Mouse (Mus musculus) CH12.LX (cell line): ENCODE data around the gene Mast3. TPM values are rescaled to one million over a fixed set of nuclear protein-coding genes. Genes with fewer than 3 reads are reported as not detected.

Experiments
- DNase-seq: peaks from one replicate; pipeline ENCODE4 v3.0.0-alpha.2; 2013; ENCODE audit errors: extremely low read depth
- H3K27ac ChIP-seq: 2 replicates; pipeline ENCODE4 v1.5.1; 2012; ENCODE audit warnings: low read depth, mild to moderate bottlenecking, control low read depth, moderate library complexity; ENCODE audit not compliant: insufficient read depth
- H3K27me3 ChIP-seq: replicated peaks from 2 replicates; pipeline ENCODE3; 2012; ENCODE audit warnings: inconsistent platforms
- H3K36me3 ChIP-seq, 2 experiments: replicated peaks in 1 of 2; 2 replicates each; pipeline versions ENCODE3 to v1.6.1; 2012; ENCODE audit warnings: inconsistent platforms in 1 of 2, low read length in 1 of 2, mild to moderate bottlenecking in 1 of 2, mixed read lengths in 1 of 2, moderate library complexity in 1 of 2; ENCODE audit not compliant: control insufficient read depth in 1 of 2, insufficient read depth in 1 of 2
- H3K4me1 ChIP-seq, 2 experiments: 2 replicates each; pipeline ENCODE4 v1.6.1; 2012; ENCODE audit warnings: inconsistent platforms in 1 of 2, moderate library complexity in 1 of 2; ENCODE audit not compliant: insufficient read depth in 2 of 2, control insufficient read depth in 1 of 2
- H3K4me2 ChIP-seq: 2 replicates; pipeline ENCODE4 v1.6.1; 2012; ENCODE audit warnings: low read depth, mild to moderate bottlenecking, control low read depth; ENCODE audit not compliant: poor library complexity, insufficient read depth, severe bottlenecking
- H3K4me3 ChIP-seq, 3 experiments: fragments of 150-350 bp in 1 of 3; sonication (generic) in 1 of 3; replicated peaks in 1 of 3; 2 replicates each; pipeline versions ENCODE3 to v1.5.1; 2011 to 2012; ENCODE audit warnings: low read depth in 2 of 3, low read length in 2 of 3, mild to moderate bottlenecking in 2 of 3, moderate library complexity in 2 of 3, control low read depth in 1 of 3, improper control_type of control experiment in 1 of 3, inconsistent platforms in 1 of 3, mixed read lengths in 1 of 3; ENCODE audit not compliant: poor library complexity in 1 of 3
- H3K79me2 ChIP-seq: replicated peaks from 2 replicates; pipeline ENCODE4 v1.6.1; 2012; ENCODE audit warnings: mild to moderate bottlenecking, moderate library complexity; ENCODE audit not compliant: control insufficient read depth, poor library complexity, insufficient read depth, severe bottlenecking; ENCODE audit errors: extremely low read depth
- H3K9ac ChIP-seq: 2 replicates; pipeline ENCODE4 v1.6.1; 2012; ENCODE audit warnings: low read depth, mild to moderate bottlenecking, control low read depth, moderate library complexity; ENCODE audit not compliant: insufficient read depth
- H3K9me3 ChIP-seq: replicated peaks from 2 replicates; pipeline ENCODE3; 2012; ENCODE audit warnings: low read length, inconsistent platforms, mixed read lengths
- CHD1 ChIP-seq: IDR thresholded peaks from 2 replicates; pipeline ENCODE4 v1.6.1; 2012; ENCODE audit warnings: low read depth, low read length, improper control_type of control experiment, inconsistent platforms
- CTCF ChIP-seq, 2 experiments: IDR thresholded peaks in 1 of 2; conservative IDR thresholded peaks in 1 of 2; 2 replicates each; pipeline ENCODE4 v1.5.1; 2011 to 2012; ENCODE audit warnings: low read depth in 2 of 2, low read length in 2 of 2, improper control_type of control experiment in 1 of 2, inconsistent platforms in 1 of 2, mild to moderate bottlenecking in 1 of 2, moderate library complexity in 1 of 2
- E2F4 ChIP-seq: IDR thresholded peaks from 2 replicates; pipeline ENCODE4 v1.6.1; 2011; ENCODE audit warnings: low read depth, low read length, improper control_type of control experiment; ENCODE audit not compliant: insufficient replicate concordance
- ETS1 ChIP-seq: conservative IDR thresholded peaks from 2 replicates; pipeline ENCODE4 v1.6.1; 2012; ENCODE audit warnings: low read depth, mild to moderate bottlenecking, inconsistent platforms, low read length, improper control_type of control experiment, moderate library complexity
- IRF4 ChIP-seq: IDR thresholded peaks from 2 replicates; pipeline ENCODE4 v1.6.1; 2014; ENCODE audit warnings: low read depth, mild to moderate bottlenecking, inconsistent platforms, low read length, improper control_type of control experiment
- JUN ChIP-seq: IDR thresholded peaks from 2 replicates; pipeline ENCODE4 v1.6.1; 2011; ENCODE audit warnings: low read depth, mild to moderate bottlenecking, low read length, improper control_type of control experiment, moderate library complexity; ENCODE audit not compliant: insufficient read depth
- JUND ChIP-seq: conservative IDR thresholded peaks from 2 replicates; pipeline ENCODE4 v1.6.1; 2011; ENCODE audit warnings: low read depth, low read length, improper control_type of control experiment
- KAT2A ChIP-seq: IDR thresholded peaks from 2 replicates; pipeline ENCODE4 v1.6.1; 2012; ENCODE audit warnings: low read length, improper control_type of control experiment, inconsistent platforms; ENCODE audit not compliant: insufficient replicate concordance
- MAX ChIP-seq: IDR thresholded peaks from 2 replicates; pipeline ENCODE4 v1.6.1; 2011; ENCODE audit warnings: low read length, improper control_type of control experiment
- MEF2A ChIP-seq: IDR thresholded peaks from 2 replicates; pipeline ENCODE4 v1.6.1; 2014; ENCODE audit warnings: low read depth, mild to moderate bottlenecking, inconsistent platforms, low read length, improper control_type of control experiment, borderline replicate concordance
- MXI1 ChIP-seq: IDR thresholded peaks from 2 replicates; pipeline ENCODE4 v1.6.1; 2011; ENCODE audit warnings: mild to moderate bottlenecking, low read depth, low read length, improper control_type of control experiment
- MYC ChIP-seq: IDR thresholded peaks from 2 replicates; pipeline ENCODE4 v1.6.1; 2011; ENCODE audit warnings: low read depth, mild to moderate bottlenecking, improper control_type of control experiment, low read length
- NELFE ChIP-seq: IDR thresholded peaks from 2 replicates; pipeline ENCODE4 v1.6.1; 2011; ENCODE audit warnings: low read depth, low read length, improper control_type of control experiment
- PAX5 ChIP-seq: IDR thresholded peaks from 2 replicates; pipeline ENCODE4 v1.6.1; 2012; ENCODE audit warnings: low read length, inconsistent platforms, mixed read lengths
- POLR2AphosphoS2 ChIP-seq: IDR thresholded peaks from 2 replicates; pipeline ENCODE4 v1.6.1; 2011; ENCODE audit warnings: low read depth, low read length, improper control_type of control experiment
- RAD21 ChIP-seq: IDR thresholded peaks from 2 replicates; pipeline ENCODE4 v1.6.1; 2011; ENCODE audit warnings: low read depth, mild to moderate bottlenecking, low read length, improper control_type of control experiment, moderate library complexity
- RCOR1 ChIP-seq: conservative IDR thresholded peaks from 2 replicates; pipeline ENCODE4 v1.6.1; 2012; ENCODE audit warnings: low read depth, mild to moderate bottlenecking, inconsistent platforms, low read length, improper control_type of control experiment
- SIN3A ChIP-seq: IDR thresholded peaks from 2 replicates; pipeline ENCODE4 v1.6.1; 2012; ENCODE audit warnings: low read length, improper control_type of control experiment, inconsistent platforms
- SMC3 ChIP-seq: IDR thresholded peaks from 2 replicates; pipeline ENCODE4 v1.6.1; 2011; ENCODE audit warnings: low read depth, low read length, improper control_type of control experiment
- TBP ChIP-seq: conservative IDR thresholded peaks from 2 replicates; pipeline ENCODE4 v1.6.1; 2011; ENCODE audit warnings: low read depth, low read length, improper control_type of control experiment
- USF1 ChIP-seq: IDR thresholded peaks from 2 replicates; pipeline ENCODE4 v1.6.1; 2014; ENCODE audit warnings: low read depth, mild to moderate bottlenecking, inconsistent platforms, low read length, improper control_type of control experiment
- USF2 ChIP-seq: conservative IDR thresholded peaks from 2 replicates; pipeline ENCODE4 v1.6.1; 2011; ENCODE audit warnings: low read depth, low read length, improper control_type of control experiment
- ZKSCAN1 ChIP-seq: IDR thresholded peaks from 2 replicates; pipeline ENCODE4 v1.6.1; 2012; ENCODE audit warnings: low read depth, inconsistent platforms, low read length, improper control_type of control experiment, borderline replicate concordance
- ZMIZ1 ChIP-seq: IDR thresholded peaks from 2 replicates; pipeline ENCODE4 v1.6.1; 2012; ENCODE audit warnings: low read depth, mild to moderate bottlenecking, inconsistent platforms, low read length, improper control_type of control experiment
- dilution Hi-C: fragments of 300-500 bp; cut with MboI; formaldehyde crosslinking; loops from 2 replicates; pipeline ENCODE4 v1.14.3; 2020; ENCODE audit warnings: low sequenced_read_pairs; ENCODE audit not compliant: extremely low pct_unique_long_range_greater_than_20kb, extremely low pct_ligation_motif_present
- in situ Hi-C: fragments of 300-500 bp; cut with MboI; formaldehyde crosslinking; loops from 3 replicates; pipeline ENCODE4 v1.14.3; 2019; ENCODE audit warnings: low sequenced_read_pairs, low pct_ligation_motif_present, low pct_unique_long_range_greater_than_20kb, mixed read lengths
- polyA plus RNA-seq: library from polyadenylated mRNA; unstranded; fragments of >175 nt; gene quantifications from 2 replicates; pipeline ENCODE4 v1.2.1, GENCODE M21; 2012; ENCODE audit warnings: low read depth; ENCODE audit not compliant: insufficient read length
- total RNA-seq, 2 experiments: library from RNA; depleted of rRNA; stranded (reverse); fragments of 300-350 nt in 1 of 2; fragments of >200 nt in 1 of 2; gene quantifications; 2 replicates each; pipeline ENCODE4 v1.2.3; 2012 to 2014

The Mast3 gene
- total and polyA plus RNA-seq, 3 experiments, result 7.0 to 23.4 (median 11.6) TPM

GRCm38 (mm10) chr8:70827796-70828195 lies 22.9 kb upstream of the Mast3 start:
- H3K9me3 ChIP-seq, result peaks cover 3% of the 10 kb centered on the region
- no peak overlapping the region for H3K4me3 ChIP-seq
- H3K4me2 ChIP-seq, result no peak overlapping the region
- DNase-seq, result no peak
- TF ChIP-seq RAD21, result no peak
- no peak for TF ChIP-seq USF1
- no peak for TF ChIP-seq MEF2A
- TF ChIP-seq MYC, result no peak
- TF ChIP-seq NELFE, result no peak
- no peak for TF ChIP-seq CTCF (conservative IDR thresholded peaks at IDR 0.05 in 1 of 2, IDR thresholded peaks at IDR 0.05 in 1 of 2; ENCODE audit: low read depth in 2 of 2, low read length in 2 of 2)
- no peak for TF ChIP-seq CHD1
- no peak for TF ChIP-seq POLR2AphosphoS2
- no peak for TF ChIP-seq RCOR1
- TF ChIP-seq USF2, result no peak
- no peak for TF ChIP-seq ZMIZ1
- in situ Hi-C loops, result no loop called here
- H3K79me2 ChIP-seq, result no peaks in the 10 kb centered on the region
- H3K36me3 ChIP-seq, result no peaks in the 10 kb centered on the region
- dilution Hi-C loops, result no loop called here
- H3K4me1 ChIP-seq, result peaks cover 2 to 5% of the 10 kb centered on the region in 2 experiments; a peak in 3 of 4 replicates
- no peak overlapping the region for H3K9ac ChIP-seq
- H3K27me3 ChIP-seq, result no peaks in the 10 kb centered on the region
- H3K27ac ChIP-seq, result no peak overlapping the region

- peaks cover 3% of the 10 kb centered on the region for H3K9me3 ChIP-seq
- H3K79me2 ChIP-seq, result no peaks in the 10 kb centered on the region
- no peaks in the 10 kb centered on the region for H3K4me1 ChIP-seq
- H3K4me3 ChIP-seq, result no peak overlapping the region
- no peak overlapping the region for H3K9ac ChIP-seq
- no peak overlapping the region for H3K27ac ChIP-seq
- TF ChIP-seq CTCF (conservative IDR thresholded peaks at IDR 0.05 in 1 of 2, IDR thresholded peaks at IDR 0.05 in 1 of 2; ENCODE audit: low read depth in 2 of 2, low read length in 2 of 2) (peak in 1 of 2 experiments; percentile 48; a peak in 2 of 4 replicates), E2F4 (no peak), PAX5 (no peak), JUN (no peak), ZKSCAN1 (no peak), CHD1 (no peak), TBP (no peak), JUND (no peak), IRF4 (no peak), SMC3 (peak; percentile 26; the same call in 1 of the 2 replicates), NELFE (no peak), MAX (no peak), SIN3A (no peak), ETS1 (no peak), MXI1 (no peak), POLR2AphosphoS2 (no peak), KAT2A (no peak)
- no peaks in the 10 kb centered on the region for H3K27me3 ChIP-seq
- DNase-seq, result no peak
- dilution Hi-C loops, result no loop called here
- H3K4me2 ChIP-seq, result no peak overlapping the region
- H3K36me3 ChIP-seq, result peaks cover 0 to 3% of the 10 kb centered on the region in 2 experiments
- in situ Hi-C loops, result no loop called here
These were observed 22.2 kb upstream of the Mast3 start for GRCm38 (mm10) chr8:70827010-70827409.
